Mouse (Mus musculus) midbrain, embryonic 16.5 days (tissue): ENCODE measurements around the gene Cald1. TPM values are rescaled to one million over a fixed set of nuclear protein-coding genes. Genes with fewer than 3 reads are reported as not detected.

ENCODE experiments used
- ATAC-seq: fragments of 200-750 bp; cut with Nextera tagmentation; 2 replicates; pipeline ENCODE4 v1.8.0; 2017; ENCODE audit warnings: moderate TSS enrichment
- H3K27ac ChIP-seq: fragments of 300-500 bp; sonication (generic); 2 replicates; pipeline ENCODE4 v1.5.1; 2014; ENCODE audit warnings: mild to moderate bottlenecking, low read length, mixed read lengths
- H3K27me3 ChIP-seq: fragments of 300-500 bp; sonication (generic); 2 replicates; pipeline ENCODE4 v1.6.1; 2014; ENCODE audit warnings: low read depth, low read length, mixed read lengths; ENCODE audit not compliant: control insufficient read depth, insufficient read depth
- H3K36me3 ChIP-seq: fragments of 300-500 bp; sonication (generic); 2 replicates; pipeline ENCODE4 v1.6.1; 2014; ENCODE audit warnings: mild to moderate bottlenecking, low read length, moderate library complexity, mixed read lengths; ENCODE audit not compliant: control insufficient read depth, insufficient read depth
- H3K4me1 ChIP-seq: fragments of 300-500 bp; sonication (generic); 2 replicates; pipeline ENCODE4 v1.6.1; 2014; ENCODE audit warnings: mild to moderate bottlenecking, low read length, mixed read lengths; ENCODE audit not compliant: control insufficient read depth, insufficient read depth
- H3K4me2 ChIP-seq: fragments of 300-500 bp; sonication (generic); 2 replicates; pipeline ENCODE4 v1.6.1; 2014; ENCODE audit warnings: mild to moderate bottlenecking, low read length, mixed read lengths
- H3K4me3 ChIP-seq: fragments of 300-500 bp; sonication (generic); 2 replicates; pipeline ENCODE4 v1.5.1; 2014; ENCODE audit warnings: low read depth, mild to moderate bottlenecking, low read length, moderate library complexity, mixed read lengths
- H3K9ac ChIP-seq: fragments of 300-500 bp; sonication (generic); 2 replicates; pipeline ENCODE4 v1.6.1; 2014; ENCODE audit warnings: low read depth, low read length, mixed read lengths
- H3K9me3 ChIP-seq: fragments of 300-500 bp; sonication (generic); replicated peaks from 2 replicates; pipeline ENCODE4 v1.6.1; 2014; ENCODE audit warnings: mild to moderate bottlenecking, low read length, mixed read lengths; ENCODE audit not compliant: control insufficient read depth, poor library complexity, severe bottlenecking
- WGBS: fragments of 180-500 bp; shearing (Covaris S2); extraction: QIAGEN DNeasy Blood & Tissue Kit; methylation state at CpG from one replicate; pipeline ENCODE4 v1.1.7; 2014; 5-methylcytosine and 5-hydroxymethylcytosine counted together
- polyA plus RNA-seq: library from polyadenylated mRNA; unstranded; fragments of >200 nt; fragmentation: Nextera tagmentation; extraction: Ambion mirVana; gene quantifications from 2 replicates; pipeline ENCODE4 v1.2.1, GENCODE M21; 2015

The Cald1 gene
- polyA plus RNA-seq, 1 experiment from 2014 or later = 52.1 TPM

DNA sequence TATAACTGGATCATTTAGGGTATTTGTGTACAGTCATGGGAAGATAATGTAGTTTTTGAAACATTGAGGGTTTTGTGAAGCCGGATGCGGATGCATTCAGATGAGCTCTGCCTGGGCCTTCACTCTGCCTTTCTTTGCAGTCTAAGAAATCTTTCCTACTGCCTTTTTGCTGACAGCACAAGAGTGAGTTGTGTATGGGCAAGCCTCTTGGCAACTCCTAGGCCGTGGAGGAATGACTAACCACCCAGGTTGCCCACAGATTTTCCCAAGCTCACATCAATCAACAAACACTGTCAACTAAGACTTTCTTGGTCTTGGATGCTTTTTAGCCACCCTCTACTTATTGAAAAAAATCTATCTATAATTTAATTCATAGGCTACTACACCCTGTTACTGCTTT, 26.2 kb downstream of the Cald1 start:
- no peak overlapping the region for H3K4me3 ChIP-seq
- no peak for ATAC-seq
- no peaks in the 10 kb centered on the region for H3K36me3 ChIP-seq
- H3K4me2 ChIP-seq = no peak overlapping the region
- no peaks in the 10 kb centered on the region for H3K27me3 ChIP-seq
- no peaks in the 10 kb centered on the region for H3K9me3 ChIP-seq
- no peaks in the 10 kb centered on the region for H3K4me1 ChIP-seq
- H3K27ac ChIP-seq = no peak overlapping the region
- H3K9ac ChIP-seq = no peak overlapping the region
- WGBS = 85% methylated on average over 3 of the region's 3 CpGs

DNA sequence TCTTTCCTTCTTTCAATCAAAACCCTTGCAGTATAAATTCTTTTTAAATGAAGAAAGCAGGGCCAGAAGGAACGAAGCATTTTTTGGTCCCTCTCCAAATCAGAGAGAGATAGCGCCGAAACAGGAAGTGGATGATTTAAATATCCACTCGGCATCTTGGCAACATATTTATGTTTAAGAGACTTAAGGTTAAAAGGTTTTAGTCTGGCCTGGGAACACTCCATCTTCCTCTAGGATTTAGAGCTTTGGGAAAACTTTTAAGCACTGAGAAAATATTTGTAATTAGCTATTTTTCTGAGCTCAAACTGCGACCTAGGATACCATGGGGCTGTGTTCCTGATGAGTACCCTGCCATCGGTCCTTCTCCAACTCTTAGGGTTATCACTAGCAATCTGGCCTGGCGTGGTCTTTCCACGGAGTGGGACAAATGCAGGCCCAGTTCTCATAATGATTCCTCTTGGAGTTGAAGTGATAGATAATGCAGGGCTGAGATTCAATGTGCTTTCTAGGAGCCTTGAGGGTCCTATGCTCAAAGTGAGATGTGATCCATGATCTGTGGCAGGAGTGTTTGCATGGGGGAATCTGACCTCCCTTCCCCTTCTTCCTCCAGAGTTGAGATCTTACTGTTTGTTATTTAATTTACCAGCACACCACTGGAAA, 28.4 kb downstream of the Cald1 start:
- Histone ChIP-seq H3K27ac (no peak overlapping the region), H3K9ac (no peak overlapping the region), H3K4me3 (no peak overlapping the region), H3K36me3 (no peaks in the 10 kb centered on the region), H3K4me2 (no peak overlapping the region), H3K27me3 (no peaks in the 10 kb centered on the region), H3K4me1 (no peaks in the 10 kb centered on the region), H3K9me3 (no peaks in the 10 kb centered on the region)
- no peak for ATAC-seq
- 91% methylated on average over 8 of the region's 8 CpGs for WGBS

DNA sequence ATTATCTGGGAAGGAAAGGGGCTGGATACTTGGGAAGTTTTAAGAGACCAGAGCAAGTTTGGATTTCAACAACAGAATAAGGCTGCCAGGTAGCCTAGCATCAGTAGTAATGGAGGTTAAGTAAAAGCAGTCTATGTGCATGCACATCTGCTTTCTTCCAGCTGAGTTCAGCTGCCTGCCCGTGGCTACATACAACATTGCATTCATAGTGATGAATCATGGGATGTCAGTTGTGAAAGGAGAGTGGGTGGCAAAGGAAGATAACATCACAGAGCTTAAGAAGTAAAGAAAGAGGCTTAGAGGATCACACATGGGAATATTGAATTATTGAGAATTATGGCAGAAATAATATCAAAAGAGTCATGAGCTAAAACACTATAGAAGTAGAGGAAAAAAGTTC, 29.8 kb downstream of the Cald1 start:
- Histone ChIP-seq H3K9ac (no peak overlapping the region), H3K27me3 (no peaks in the 10 kb centered on the region), H3K4me2 (no peak overlapping the region), H3K9me3 (no peaks in the 10 kb centered on the region), H3K4me3 (no peak overlapping the region), H3K27ac (no peak overlapping the region), H3K4me1 (no peaks in the 10 kb centered on the region), H3K36me3 (no peaks in the 10 kb centered on the region)
- ATAC-seq = no peak
- WGBS = 66% methylated on average over 1 of the region's 1 CpGs

DNA sequence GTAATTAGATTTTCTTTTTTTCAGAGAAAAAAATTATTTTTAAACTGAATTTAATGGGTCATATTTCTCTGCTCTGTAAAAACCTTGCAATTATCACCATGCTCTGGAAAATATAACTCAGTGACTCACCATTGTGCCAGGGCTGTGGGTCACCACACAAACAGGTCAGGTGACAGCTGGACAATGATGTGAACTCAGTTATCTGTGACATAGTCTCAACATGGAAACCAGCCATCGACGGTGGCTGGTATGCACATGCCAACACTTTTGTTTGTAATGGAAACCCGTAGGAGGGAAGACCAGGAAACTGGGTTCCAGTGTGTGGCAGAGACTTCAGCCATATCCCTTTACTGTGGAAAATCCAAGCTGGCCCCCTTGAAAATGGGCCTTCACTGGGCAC, 35.5 kb downstream of the Cald1 start:
- no peak overlapping the region for H3K27ac ChIP-seq
- H3K27me3 ChIP-seq = no peaks in the 10 kb centered on the region
- WGBS = 88% methylated on average over 3 of the region's 3 CpGs
- no peak overlapping the region for H3K4me3 ChIP-seq
- H3K4me2 ChIP-seq = no peak overlapping the region
- no peaks in the 10 kb centered on the region for H3K9me3 ChIP-seq
- no peak for ATAC-seq
- no peaks in the 10 kb centered on the region for H3K4me1 ChIP-seq
- H3K9ac ChIP-seq = no peak overlapping the region
- H3K36me3 ChIP-seq = no peaks in the 10 kb centered on the region

DNA sequence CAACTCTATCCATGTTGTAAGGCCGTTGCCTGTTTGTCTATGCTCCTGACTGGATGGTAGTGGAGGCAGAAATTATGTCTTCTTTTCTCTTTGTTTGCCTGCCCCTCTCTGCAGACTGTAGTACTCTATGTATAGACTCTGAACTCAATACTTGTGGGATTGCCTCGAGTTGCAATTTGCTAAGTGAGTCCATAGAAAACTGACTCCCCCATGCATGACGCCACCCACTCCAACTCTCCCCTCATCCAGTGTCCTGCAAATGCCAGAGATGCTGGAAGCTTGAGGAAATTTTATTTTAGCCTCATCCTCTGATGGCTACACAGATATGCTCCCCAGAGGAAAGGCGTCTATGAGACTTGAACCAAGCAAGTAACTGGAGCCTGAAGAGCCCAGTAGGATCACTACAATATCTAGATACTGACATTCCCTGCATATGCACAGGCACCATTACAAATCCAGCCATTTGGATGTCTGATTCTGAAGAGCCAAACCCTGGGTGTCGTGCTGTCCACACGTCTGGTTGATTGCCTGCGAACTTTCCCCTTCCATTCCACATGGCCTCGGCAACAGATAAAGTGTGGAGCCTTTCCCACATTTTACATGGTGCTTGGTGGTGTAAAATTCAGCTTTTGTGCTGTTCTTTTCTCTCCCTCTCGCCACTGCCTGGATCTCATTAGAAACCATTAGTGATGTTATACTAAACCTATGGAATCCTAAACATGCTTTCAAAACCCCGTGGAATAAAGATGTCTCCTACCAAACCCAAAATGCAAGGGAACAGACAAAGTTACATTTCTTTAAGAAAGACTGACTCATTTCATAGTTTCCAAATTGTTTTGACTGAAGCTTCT, 39.5 kb downstream of the Cald1 start:
- ATAC-seq = no peak
- H3K27me3 ChIP-seq = no peaks in the 10 kb centered on the region
- H3K4me1 ChIP-seq = no peaks in the 10 kb centered on the region
- no peaks in the 10 kb centered on the region for H3K9me3 ChIP-seq
- no peak overlapping the region for H3K9ac ChIP-seq
- no peak overlapping the region for H3K27ac ChIP-seq
- 63% methylated on average over 10 of the region's 10 CpGs for WGBS
- no peaks in the 10 kb centered on the region for H3K36me3 ChIP-seq
- H3K4me2 ChIP-seq = no peak overlapping the region
- H3K4me3 ChIP-seq = no peak overlapping the region

- no peak overlapping the region for H3K4me2 ChIP-seq
- WGBS = 19% methylated on average over 2 of the region's 2 CpGs
- H3K27ac ChIP-seq = no peak overlapping the region
- H3K4me3 ChIP-seq = no peak overlapping the region
- H3K9me3 ChIP-seq = no peaks in the 10 kb centered on the region
- no peaks in the 10 kb centered on the region for H3K27me3 ChIP-seq
- H3K36me3 ChIP-seq = no peaks in the 10 kb centered on the region
- H3K9ac ChIP-seq = no peak overlapping the region
- ATAC-seq = no peak
- no peaks in the 10 kb centered on the region for H3K4me1 ChIP-seq
Observed at GRCm38 (mm10) chr6:34638667-34639066, 40.4 kb downstream of the Cald1 start.

DNA sequence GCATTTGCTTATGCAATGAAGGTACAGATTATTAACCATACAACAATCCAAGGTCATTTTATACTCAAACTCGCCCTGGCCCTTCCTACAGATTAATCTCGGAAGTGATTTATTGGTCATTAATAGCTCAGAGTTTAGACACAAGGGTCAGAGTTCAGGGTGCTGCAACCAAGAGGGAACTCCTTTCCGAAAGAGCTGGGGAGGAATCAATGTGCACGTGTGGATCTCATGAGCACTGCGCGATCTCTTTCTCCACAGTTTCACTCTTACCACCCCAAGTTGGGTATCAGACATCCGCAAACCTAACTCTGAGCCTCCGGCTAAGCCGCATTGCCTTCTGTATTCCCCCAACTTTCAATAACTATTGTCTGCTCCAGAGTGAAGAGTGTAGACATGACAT, 41.9 kb downstream of the Cald1 start:
- Histone ChIP-seq H3K4me1 (no peaks in the 10 kb centered on the region), H3K27ac (no peak overlapping the region), H3K4me2 (no peak overlapping the region), H3K36me3 (no peaks in the 10 kb centered on the region), H3K4me3 (no peak overlapping the region), H3K9me3 (no peaks in the 10 kb centered on the region), H3K9ac (no peak overlapping the region), H3K27me3 (no peaks in the 10 kb centered on the region)
- 91% methylated on average over 9 of the region's 9 CpGs for WGBS
- ATAC-seq = no peak

DNA sequence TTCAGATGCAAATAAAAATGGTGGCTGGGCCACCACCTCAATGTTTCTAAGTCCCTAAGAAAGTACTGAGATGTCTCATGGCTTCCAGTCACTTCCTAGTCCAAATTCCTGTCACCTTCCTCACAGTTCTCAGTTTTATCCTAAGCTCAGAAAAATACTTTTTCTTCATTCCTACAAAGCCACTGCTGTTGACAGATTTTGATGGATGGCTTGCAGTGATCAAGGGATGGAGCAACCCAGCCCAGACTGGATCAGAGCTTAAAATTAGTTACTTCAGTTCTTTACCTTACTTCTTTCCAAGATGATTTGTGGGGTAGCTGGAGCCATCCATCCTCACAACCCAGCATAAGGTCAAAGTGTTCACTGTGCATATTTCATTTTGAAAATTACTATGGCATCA, 42.8 kb downstream of the Cald1 start:
- no peaks in the 10 kb centered on the region for H3K27me3 ChIP-seq
- no peak for ATAC-seq

DNA sequence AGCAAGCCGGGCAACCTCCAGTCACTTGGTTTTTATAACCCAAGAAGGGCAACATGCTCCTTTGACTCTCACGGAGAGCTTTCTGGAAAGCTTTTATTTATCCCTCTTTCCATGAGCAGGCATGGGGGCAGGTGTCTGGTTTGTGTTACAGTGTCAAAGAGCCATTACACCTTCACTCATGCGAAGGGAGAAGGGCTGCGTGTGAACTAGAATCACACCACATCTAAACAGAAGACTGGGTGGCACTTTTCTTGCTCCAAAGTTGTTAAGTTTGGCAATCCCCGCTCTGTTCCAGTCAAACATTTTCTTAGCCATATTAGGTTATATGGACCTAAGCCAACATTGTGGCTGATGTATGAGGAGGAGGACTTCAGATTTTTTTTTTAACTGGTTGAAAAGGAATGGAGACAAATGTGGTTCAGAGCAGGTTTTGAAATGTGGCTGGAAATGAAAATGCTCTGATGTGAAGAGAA, 43.8 kb downstream of the Cald1 start:
- no peaks in the 10 kb centered on the region for H3K36me3 ChIP-seq
- no peak for ATAC-seq
- 93% methylated on average over 5 of the region's 5 CpGs for WGBS
- H3K4me3 ChIP-seq = no peak overlapping the region
- H3K9me3 ChIP-seq = no peaks in the 10 kb centered on the region
- H3K27ac ChIP-seq = no peak overlapping the region
- no peak overlapping the region for H3K4me2 ChIP-seq
- no peaks in the 10 kb centered on the region for H3K27me3 ChIP-seq
- no peaks in the 10 kb centered on the region for H3K4me1 ChIP-seq
- no peak overlapping the region for H3K9ac ChIP-seq

More for the DNA sequence above, 42.8 kb downstream of the Cald1 start:
- no peaks in the 10 kb centered on the region for H3K9me3 ChIP-seq
- no peak overlapping the region for H3K27ac ChIP-seq
- no peak overlapping the region for H3K4me2 ChIP-seq
- H3K9ac ChIP-seq = no peak overlapping the region
- H3K4me3 ChIP-seq = no peak overlapping the region
- no peaks in the 10 kb centered on the region for H3K4me1 ChIP-seq
- no peaks in the 10 kb centered on the region for H3K36me3 ChIP-seq
